Mouse (Mus musculus): ENCODE measurements at regions not wholly inside any gene's neighbourhood (a gene's known extent, or its start where the extent isn't known, plus 50 kb on each side); places are given as distances from the start of the nearest gene placed in this dataset.
"Not testable (repeated sequence)": the region's sequence is repeated elsewhere in the genome, so short reads cannot be mapped to it uniquely, and the experiment has no call there.

DNA sequence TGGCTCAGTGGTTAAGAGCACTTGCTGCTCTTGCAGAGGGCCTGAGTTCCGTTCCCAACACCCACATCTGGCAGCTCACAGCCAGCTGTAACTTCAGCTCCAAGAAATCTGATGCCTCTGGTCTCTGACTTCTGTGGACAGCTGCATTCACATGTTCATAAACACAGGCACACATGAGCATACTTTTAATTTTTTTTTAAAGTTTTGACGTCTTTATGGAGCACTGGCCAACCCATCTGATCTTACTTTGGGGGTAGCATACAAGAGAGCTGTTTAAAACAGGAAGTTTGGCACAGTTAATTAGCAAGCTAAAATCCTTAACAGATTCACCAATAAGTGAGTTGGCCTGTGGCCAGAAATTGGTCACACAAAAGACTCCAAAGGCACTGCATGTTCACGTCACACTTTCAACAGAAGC, 81.2 kb upstream of the Atl2 start:
- peak; percentile 74; the same call in 1 of the 2 replicates for ATAC-seq (ENCODE audit: borderline replicate concordance, extremely low read depth, low FRiP score, low TSS enrichment)

DNA sequence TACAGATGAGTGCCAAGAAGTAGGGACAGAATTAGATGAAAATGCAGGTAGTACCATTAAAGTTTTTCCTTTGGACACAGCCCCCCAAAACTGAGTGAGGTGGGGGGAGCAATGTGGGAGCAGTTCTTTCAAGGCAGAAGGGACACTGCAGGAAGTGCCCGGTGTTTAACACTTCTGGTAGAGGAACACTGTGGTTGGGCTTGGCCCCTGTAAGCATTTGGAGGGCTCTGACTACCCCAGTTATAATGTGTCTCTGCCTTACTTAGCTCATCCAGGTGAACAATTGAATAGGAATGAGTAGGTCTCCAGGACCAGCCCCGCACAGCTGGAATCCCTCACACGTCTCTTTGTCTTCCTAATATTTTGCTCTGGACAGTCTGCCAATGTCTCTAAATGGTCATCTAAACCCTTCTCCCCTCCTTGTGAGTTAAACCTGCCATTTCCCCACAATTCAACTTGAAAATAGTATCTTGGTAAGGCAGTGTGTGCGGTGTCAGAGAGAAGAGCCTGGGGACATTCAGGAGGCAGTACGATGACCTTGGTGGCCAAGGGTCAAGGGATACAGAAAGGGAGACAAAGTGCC, 80.7 kb upstream of the Atl2 start:
- H3K4me2 ChIP-seq, result peak overlapping the region; percentile 40
- no peak overlapping the region for H3K4me3 ChIP-seq
- WGBS, result 70% methylated on average over 5 of the region's 5 CpGs
- no peaks in the 10 kb centered on the region for H3K27me3 ChIP-seq
- H3K9me3 ChIP-seq, result no peaks in the 10 kb centered on the region
- H3K9ac ChIP-seq, result no peak overlapping the region
- ATAC-seq (ENCODE audit: borderline replicate concordance, extremely low read depth, low FRiP score, low TSS enrichment), result no peak
- no peaks in the 10 kb centered on the region for H3K36me3 ChIP-seq
- H3K27ac ChIP-seq, result no peak overlapping the region
- H3K4me1 ChIP-seq, result peaks cover 46% of the 10 kb centered on the region

More for the DNA sequence above, 81.2 kb upstream of the Atl2 start:
- 43% methylated on average over 3 of the region's 3 CpGs for WGBS
- Histone ChIP-seq H3K27me3 (no peaks in the 10 kb centered on the region), H3K27ac (no peak overlapping the region), H3K4me3 (no peak overlapping the region), H3K4me2 (no peak overlapping the region), H3K9me3 (no peaks in the 10 kb centered on the region), H3K9ac (no peak overlapping the region), H3K36me3 (no peaks in the 10 kb centered on the region), H3K4me1 (peaks cover 47% of the 10 kb centered on the region)

DNA sequence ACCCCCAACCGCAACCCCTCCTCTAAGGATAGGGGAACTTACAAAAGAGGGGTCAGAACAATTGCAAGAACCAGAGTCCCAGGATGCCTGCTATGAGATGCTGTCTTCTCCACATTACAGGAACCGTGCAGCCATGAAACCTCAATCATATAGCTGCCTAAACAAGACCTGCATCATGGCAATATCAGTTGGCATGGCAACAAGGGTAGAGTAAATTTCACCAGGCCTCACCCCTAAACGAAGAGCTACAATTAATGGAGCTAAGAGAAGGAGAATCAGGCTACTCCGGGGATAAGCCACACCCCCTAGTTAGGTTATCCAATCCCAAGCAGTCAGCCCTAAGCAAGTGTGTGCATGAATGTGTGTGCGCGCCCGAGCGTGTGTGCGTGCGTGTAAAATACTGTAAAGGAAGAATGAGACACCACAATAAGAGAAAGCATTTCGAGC, 80.1 kb upstream of the Atl2 start:
- Histone ChIP-seq H3K4me1 (peaks cover 46% of the 10 kb centered on the region), H3K4me3 (no peak overlapping the region), H3K36me3 (no peaks in the 10 kb centered on the region), H3K27ac (no peak overlapping the region), H3K4me2 (peak overlapping the region; percentile 40), H3K9ac (no peak overlapping the region), H3K27me3 (no peaks in the 10 kb centered on the region), H3K9me3 (no peaks in the 10 kb centered on the region)
- ATAC-seq (ENCODE audit: borderline replicate concordance, extremely low read depth, low FRiP score, low TSS enrichment), result peak; percentile 62; the same call in 1 of the 2 replicates
- WGBS, result 29% methylated on average over 11 of the region's 11 CpGs

DNA sequence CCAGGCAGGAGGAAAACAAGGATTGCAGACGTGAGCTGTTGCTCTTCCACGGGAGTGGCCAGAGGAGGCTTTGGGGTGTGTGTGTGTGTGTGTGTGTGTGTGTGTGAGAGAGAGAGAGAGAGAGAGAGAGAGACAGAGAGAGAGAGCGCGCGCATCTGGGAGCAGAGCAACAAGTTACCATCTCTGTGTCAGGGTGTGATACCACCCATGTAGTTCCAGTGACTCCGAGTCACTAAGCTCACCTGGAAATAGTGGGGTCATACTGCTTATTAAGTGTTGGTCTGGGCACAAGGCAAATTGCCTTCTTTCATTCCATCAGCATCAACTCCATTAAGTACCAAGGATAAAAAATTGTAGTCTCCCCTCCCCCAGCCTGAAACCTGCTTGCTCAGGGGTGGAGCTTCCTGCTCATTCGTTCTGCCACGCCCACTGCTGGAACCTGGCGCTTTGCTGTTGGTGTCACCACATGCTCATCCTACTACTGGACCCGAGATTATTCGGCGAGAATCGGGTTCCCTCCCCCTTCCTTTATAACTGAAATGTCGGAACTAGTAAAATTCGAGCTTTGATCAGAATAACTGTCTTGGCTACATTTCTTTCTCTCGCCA, 79.3 kb upstream of the Atl2 start:
- not testable (repeated sequence) for H3K9me3 ChIP-seq; H3K36me3 ChIP-seq; H3K9ac ChIP-seq; H3K27me3 ChIP-seq; H3K27ac ChIP-seq; ATAC-seq (ENCODE audit: borderline replicate concordance, extremely low read depth, low FRiP score, low TSS enrichment); H3K4me3 ChIP-seq
- 13% methylated on average over 16 of the region's 16 CpGs for WGBS
- Histone ChIP-seq H3K4me1 (peaks cover 46% of the 10 kb centered on the region), H3K4me2 (peak overlapping the region; percentile 40)

- Histone ChIP-seq H3K27me3 (no peaks in the 10 kb centered on the region), H3K9ac (no peak overlapping the region), H3K9me3 (no peaks in the 10 kb centered on the region), H3K4me3 (no peak overlapping the region), H3K27ac (no peak overlapping the region), H3K36me3 (no peaks in the 10 kb centered on the region), H3K4me2 (no peak overlapping the region), H3K4me1 (peaks cover 60% of the 10 kb centered on the region)
- WGBS, result 70% methylated on average over 8 of the region's 8 CpGs
- no peak for ATAC-seq (ENCODE audit: borderline replicate concordance, extremely low read depth, low FRiP score, low TSS enrichment)
Measured at GRCm38 (mm10) chr17:79971721-79972336, 75.9 kb upstream of the Atl2 start.

DNA sequence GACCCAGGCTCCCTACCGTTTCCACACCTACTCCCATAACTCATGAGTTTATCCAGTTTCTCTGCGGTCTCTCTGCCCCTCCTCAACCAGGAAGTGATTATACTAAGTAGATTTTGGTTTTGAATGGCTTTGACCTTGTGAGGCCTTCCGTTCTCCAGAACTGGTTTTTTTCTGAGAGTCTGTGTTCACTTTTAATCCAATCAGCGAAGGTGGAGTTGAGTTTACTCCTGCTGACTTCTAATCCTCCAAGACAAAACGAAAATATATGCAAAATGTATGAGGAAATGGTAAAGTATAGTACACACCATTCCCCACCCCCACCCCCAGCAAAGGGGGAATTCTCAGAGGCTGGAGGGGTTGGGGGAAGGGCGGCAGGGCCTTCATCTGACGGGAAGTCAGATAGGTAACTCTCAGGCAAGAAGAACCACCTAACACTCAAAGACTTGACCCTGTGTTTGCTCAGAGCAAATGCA, 73.6 kb upstream of the Atl2 start:
- Histone ChIP-seq H3K4me1 (peaks cover 39% of the 10 kb centered on the region), H3K4me3 (no peak overlapping the region), H3K27me3 (no peaks in the 10 kb centered on the region), H3K9ac (no peak overlapping the region), H3K9me3 (no peaks in the 10 kb centered on the region), H3K36me3 (no peaks in the 10 kb centered on the region), H3K4me2 (0 out of 2 replicates have a peak overlapping the region, but pooled peaks have one; percentile 2), H3K27ac (peak overlapping the region; percentile 54)
- no peak for ATAC-seq (ENCODE audit: borderline replicate concordance, extremely low read depth, low FRiP score, low TSS enrichment)
- 16% methylated on average over 7 of the region's 7 CpGs for WGBS

DNA sequence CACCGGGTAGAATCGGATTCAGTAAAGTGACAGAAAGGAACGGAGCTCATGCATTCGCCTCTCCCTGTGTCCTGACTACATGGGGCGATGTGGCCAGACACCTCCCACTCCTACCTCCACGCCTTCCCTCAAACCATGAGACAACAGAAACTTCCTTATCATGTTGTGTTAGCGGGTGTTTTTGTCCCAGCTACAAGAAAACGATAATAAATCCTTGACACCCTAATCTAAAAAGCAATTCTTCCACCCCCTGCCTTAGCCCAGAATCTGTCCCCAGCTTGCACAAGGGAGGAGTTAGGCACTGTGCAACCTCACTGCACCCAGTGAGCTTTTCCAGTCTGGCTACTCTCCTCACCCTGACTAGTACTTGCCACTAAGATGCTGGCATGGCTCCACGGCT, 72.9 kb upstream of the Atl2 start:
- no peaks in the 10 kb centered on the region for H3K27me3 ChIP-seq
- H3K27ac ChIP-seq, result peak overlapping the region; percentile 54

GRCm38 (mm10) chr17:79966981-79967380, 71.1 kb upstream of the Atl2 start:
- Histone ChIP-seq H3K36me3 (no peaks in the 10 kb centered on the region), H3K9ac (no peak overlapping the region), H3K27ac (no peak overlapping the region), H3K9me3 (no peaks in the 10 kb centered on the region), H3K4me1 (peaks cover 27% of the 10 kb centered on the region), H3K4me2 (no peak overlapping the region), H3K4me3 (no peak overlapping the region), H3K27me3 (no peaks in the 10 kb centered on the region)
- no peak for ATAC-seq (ENCODE audit: borderline replicate concordance, extremely low read depth, low FRiP score, low TSS enrichment)
- 53% methylated on average over 6 of the region's 6 CpGs for WGBS

More for the DNA sequence above, 72.9 kb upstream of the Atl2 start:
- H3K4me1 ChIP-seq, result peaks cover 35% of the 10 kb centered on the region
- H3K9ac ChIP-seq, result no peak overlapping the region
- ATAC-seq (ENCODE audit: borderline replicate concordance, extremely low read depth, low FRiP score, low TSS enrichment), result no peak
- H3K4me2 ChIP-seq, result 0 out of 2 replicates have a peak overlapping the region, but pooled peaks have one; percentile 2
- H3K4me3 ChIP-seq, result no peak overlapping the region
- 52% methylated on average over 9 of the region's 9 CpGs for WGBS
- H3K36me3 ChIP-seq, result no peaks in the 10 kb centered on the region
- H3K9me3 ChIP-seq, result no peaks in the 10 kb centered on the region

DNA sequence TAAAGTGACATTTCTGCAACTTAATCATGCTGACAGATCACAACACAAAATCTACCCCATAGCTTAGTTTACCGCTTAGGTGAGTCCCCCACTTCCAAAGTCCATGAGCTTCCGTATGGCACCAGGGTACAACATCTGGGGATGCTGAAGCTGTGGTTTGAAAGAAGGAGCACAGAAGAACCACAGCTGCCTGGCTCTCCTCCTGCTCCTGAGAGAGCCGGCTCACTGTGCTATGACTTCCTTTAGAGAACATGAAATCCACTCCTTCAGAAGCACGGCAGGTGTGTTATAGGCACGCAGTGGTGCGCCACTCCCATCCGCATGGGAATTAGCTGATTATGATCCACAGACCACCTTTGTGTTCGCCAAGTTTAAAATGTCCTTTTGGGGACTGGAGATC, 69.7 kb upstream of the Atl2 start:
- Histone ChIP-seq H3K27me3 (no peaks in the 10 kb centered on the region), H3K4me1 (peaks cover 22% of the 10 kb centered on the region), H3K4me3 (no peak overlapping the region), H3K9me3 (no peaks in the 10 kb centered on the region), H3K9ac (no peak overlapping the region), H3K36me3 (no peaks in the 10 kb centered on the region), H3K4me2 (no peak overlapping the region), H3K27ac (no peak overlapping the region)
- WGBS, result 86% methylated on average over 8 of the region's 8 CpGs
- no peak for ATAC-seq (ENCODE audit: borderline replicate concordance, extremely low read depth, low FRiP score, low TSS enrichment)

GRCm38 (mm10) chr17:79964850-79965249, 68.9 kb upstream of the Atl2 start:
- WGBS, result 57% methylated on average over 8 of the region's 8 CpGs
- no peak for ATAC-seq (ENCODE audit: borderline replicate concordance, extremely low read depth, low FRiP score, low TSS enrichment)
- H3K4me2 ChIP-seq, result no peak overlapping the region

GRCm38 (mm10) chr17:79963330-79963729, 67.4 kb upstream of the Atl2 start:
- Histone ChIP-seq H3K27ac (no peak overlapping the region), H3K9ac (no peak overlapping the region), H3K4me2 (no peak overlapping the region), H3K4me3 (no peak overlapping the region), H3K36me3 (no peaks in the 10 kb centered on the region), H3K4me1 (no peaks in the 10 kb centered on the region), H3K9me3 (no peaks in the 10 kb centered on the region), H3K27me3 (no peaks in the 10 kb centered on the region)
- WGBS, result 33% methylated on average over 2 of the region's 2 CpGs
- no peak for ATAC-seq (ENCODE audit: borderline replicate concordance, extremely low read depth, low FRiP score, low TSS enrichment)

More at GRCm38 (mm10) chr17:79964850-79965249, 68.9 kb upstream of the Atl2 start:
- no peak overlapping the region for H3K9ac ChIP-seq
- no peaks in the 10 kb centered on the region for H3K9me3 ChIP-seq
- H3K4me3 ChIP-seq, result no peak overlapping the region
- H3K4me1 ChIP-seq, result peaks cover 14% of the 10 kb centered on the region
- no peaks in the 10 kb centered on the region for H3K36me3 ChIP-seq
- no peaks in the 10 kb centered on the region for H3K27me3 ChIP-seq
- no peak overlapping the region for H3K27ac ChIP-seq

DNA sequence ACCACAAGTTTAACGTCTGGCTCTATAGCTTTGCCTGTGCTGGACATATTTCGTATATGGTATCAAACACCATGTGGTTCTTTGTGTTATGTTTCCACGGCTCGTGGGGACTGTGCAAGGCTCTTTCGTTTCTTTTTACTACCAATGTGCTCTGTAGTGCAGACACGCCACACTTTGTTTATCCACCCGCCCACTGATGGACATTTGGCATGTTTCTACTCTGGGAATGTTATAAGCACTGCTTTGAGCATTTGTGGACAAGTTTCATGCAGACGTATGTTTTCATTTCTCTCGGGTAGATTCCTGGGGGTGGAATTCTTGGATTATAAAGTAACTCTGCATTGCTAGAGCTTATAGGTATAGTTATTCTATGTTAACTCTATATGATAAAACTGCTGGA, 65.5 kb upstream of the Atl2 start:
- H3K4me3 ChIP-seq, result no peak overlapping the region
- H3K36me3 ChIP-seq, result no peaks in the 10 kb centered on the region
- H3K9me3 ChIP-seq, result no peaks in the 10 kb centered on the region
- peak overlapping the region; percentile 10; the same call in 1 of the 2 replicates for H3K27ac ChIP-seq
- WGBS, result 34% methylated on average over 9 of the region's 9 CpGs
- no peaks in the 10 kb centered on the region for H3K27me3 ChIP-seq
- no peaks in the 10 kb centered on the region for H3K4me1 ChIP-seq
- no peak for ATAC-seq (ENCODE audit: borderline replicate concordance, extremely low read depth, low FRiP score, low TSS enrichment)
- no peak overlapping the region for H3K9ac ChIP-seq
- H3K4me2 ChIP-seq, result no peak overlapping the region
